Mouse (Mus musculus): ENCODE measurements at regions not wholly inside any gene's neighbourhood (a gene's known extent, or its start where the extent isn't known, plus 50 kb on each side); places are given as distances from the start of the nearest gene placed in this dataset.

- H3K4me3 ChIP-seq (replicated peaks; ENCODE audit: control insufficient read depth, low read depth, low read length), result no peak overlapping the region
- WGBS, result 74% methylated on average over 1 of the region's 1 CpGs
- H3K27ac ChIP-seq (ENCODE audit: control insufficient read depth, insufficient read depth, low read depth, low read length, poor library complexity), result no peak overlapping the region
- no peaks in the 10 kb centered on the region for H3K4me1 ChIP-seq (ENCODE audit: control insufficient read depth, insufficient read depth, low read length)
- TF ChIP-seq POLR2A (IDR thresholded peaks at IDR 0.05; ENCODE audit: borderline replicate concordance, control insufficient read depth, low read depth, low read length) (no peak), CTCF (IDR thresholded peaks at IDR 0.05; ENCODE audit: control insufficient read depth, insufficient read depth, low read length) (no peak)
Observed at GRCm38 (mm10) chr6:95261001-95261400, 60.9 kb upstream of the Gm10234 start.

- 73% methylated on average over 8 of the region's 8 CpGs for WGBS
- Histone ChIP-seq H3K4me3 (replicated peaks; ENCODE audit: control insufficient read depth, low read depth, low read length) (no peak overlapping the region), H3K27ac (ENCODE audit: control insufficient read depth, insufficient read depth, low read depth, low read length, poor library complexity) (no peak overlapping the region), H3K4me1 (ENCODE audit: control insufficient read depth, insufficient read depth, low read length) (no peaks in the 10 kb centered on the region)
- TF ChIP-seq CTCF (IDR thresholded peaks at IDR 0.05; ENCODE audit: control insufficient read depth, insufficient read depth, low read length) (no peak), POLR2A (IDR thresholded peaks at IDR 0.05; ENCODE audit: borderline replicate concordance, control insufficient read depth, low read depth, low read length) (no peak)
Observed at GRCm38 (mm10) chr6:95264011-95264869, 57.7 kb upstream of the Gm10234 start.

- Histone ChIP-seq H3K4me1 (ENCODE audit: control insufficient read depth, insufficient read depth, low read length) (no peaks in the 10 kb centered on the region), H3K27ac (ENCODE audit: control insufficient read depth, insufficient read depth, low read depth, low read length, poor library complexity) (no peak overlapping the region), H3K4me3 (replicated peaks; ENCODE audit: control insufficient read depth, low read depth, low read length) (no peak overlapping the region)
- TF ChIP-seq POLR2A (IDR thresholded peaks at IDR 0.05; ENCODE audit: borderline replicate concordance, control insufficient read depth, low read depth, low read length) (no peak), CTCF (IDR thresholded peaks at IDR 0.05; ENCODE audit: control insufficient read depth, insufficient read depth, low read length) (no peak)
- WGBS, result 84% methylated on average over 8 of the region's 8 CpGs
Observed at GRCm38 (mm10) chr6:95269524-95269923, 52.4 kb upstream of the Gm10234 start.

Measured in bone marrow, adult 2 months (tissue).